Mouse (Mus musculus) cerebellum, adult 8-10 months (tissue): Measurements from ENCODE around the gene Kat7.

Experiments
- DNase-seq: peaks from one replicate; pipeline ENCODE4 v3.0.0; 2022

Kat7 gene

DNA sequence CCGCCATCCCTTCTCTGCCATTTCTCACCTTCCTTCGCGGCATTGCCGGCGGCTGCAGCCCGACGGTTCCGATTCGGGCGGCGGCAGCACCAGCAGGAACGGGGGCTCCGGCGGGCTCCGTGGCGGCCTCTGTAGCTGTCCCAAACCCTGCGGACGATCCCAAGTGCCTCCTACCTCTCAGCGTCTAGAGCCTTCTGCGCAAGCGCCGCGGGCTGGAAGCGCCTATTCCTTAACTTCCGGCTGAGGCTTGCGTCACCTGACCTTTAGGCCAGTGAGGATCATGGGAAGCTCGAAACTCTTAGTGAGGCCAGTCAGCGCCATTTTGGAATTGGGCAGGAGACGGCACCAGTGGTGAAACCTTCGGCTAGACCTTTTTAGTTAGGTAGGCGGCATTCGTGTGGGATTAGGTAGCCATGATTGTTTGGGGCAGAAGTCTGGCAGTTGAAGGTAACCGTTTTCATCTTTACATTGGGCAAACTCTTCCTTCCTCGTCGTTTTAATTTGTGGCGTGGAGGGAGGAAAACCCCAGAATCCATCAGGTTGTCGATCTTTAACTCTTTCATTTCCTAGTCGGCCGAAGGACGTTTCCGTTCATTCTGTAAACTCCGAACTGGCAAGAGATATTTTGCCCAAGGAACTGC lies at the start of gene Kat7:
Gene Kat7 (minus strand): TSS at position 240 of the 641 bp plus-strand sequence.
- DNase-seq, result peak; percentile 95

DNA sequence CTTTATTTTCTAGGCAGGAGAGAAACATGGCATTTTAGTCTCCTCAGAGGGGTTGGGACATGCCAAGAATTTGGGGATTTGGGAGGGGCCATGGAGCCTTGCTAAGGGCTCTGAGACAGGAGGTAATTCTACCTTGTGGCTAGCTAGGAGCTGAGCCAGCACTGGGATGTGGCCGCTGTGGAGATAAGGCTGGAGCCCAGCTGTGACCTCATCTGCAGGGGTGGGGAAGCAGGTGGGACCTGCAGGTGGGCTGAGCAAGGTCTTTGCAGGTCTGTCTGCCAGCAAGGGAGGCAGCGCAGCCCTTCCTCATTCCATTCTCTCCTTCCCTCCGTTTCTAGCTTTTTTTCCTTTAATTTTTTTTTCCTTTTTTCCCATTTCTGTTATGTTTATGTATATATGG lies 48.2 kb upstream of the Kat7 start:
- DNase-seq, result no peak

DNA sequence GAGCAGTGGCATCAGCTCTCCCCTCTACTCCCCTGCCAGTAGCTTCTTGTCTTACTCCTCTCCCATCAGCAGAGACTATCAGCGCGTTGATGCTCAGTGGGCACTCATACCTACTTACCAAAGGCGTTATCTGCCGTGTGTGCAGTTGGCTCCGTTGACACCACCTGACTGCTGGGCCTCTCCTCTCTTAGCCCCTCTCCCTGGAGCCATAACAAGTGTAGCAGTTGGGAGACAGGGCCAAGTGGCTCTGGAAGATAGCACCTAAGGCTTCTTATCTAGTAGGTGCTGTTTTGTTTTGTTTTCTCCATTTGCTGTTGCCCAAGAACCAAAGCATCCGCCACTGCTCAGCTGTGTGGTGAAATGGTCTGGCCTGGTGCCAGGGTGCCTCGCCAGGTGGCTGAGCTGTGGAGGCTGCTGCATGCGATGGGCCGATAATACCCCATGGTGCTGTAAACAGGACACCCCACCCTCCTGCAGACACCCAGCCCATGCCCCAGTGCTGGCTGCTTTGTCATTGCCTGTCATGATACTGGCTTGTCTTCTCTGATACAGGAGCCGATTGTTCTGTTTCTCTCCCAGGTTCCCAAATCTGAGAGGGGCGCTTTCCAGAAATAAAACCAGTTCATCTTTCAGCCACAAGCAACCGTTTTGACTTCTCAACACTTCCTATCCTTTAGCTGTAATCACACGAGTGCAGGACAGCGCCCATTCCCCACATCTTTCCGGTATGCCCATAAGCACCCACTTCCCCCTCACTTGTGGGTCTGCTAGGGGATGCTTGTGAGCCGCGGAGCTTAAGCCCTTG lies 46.6 kb upstream of the Kat7 start:
- no peak for DNase-seq

DNA sequence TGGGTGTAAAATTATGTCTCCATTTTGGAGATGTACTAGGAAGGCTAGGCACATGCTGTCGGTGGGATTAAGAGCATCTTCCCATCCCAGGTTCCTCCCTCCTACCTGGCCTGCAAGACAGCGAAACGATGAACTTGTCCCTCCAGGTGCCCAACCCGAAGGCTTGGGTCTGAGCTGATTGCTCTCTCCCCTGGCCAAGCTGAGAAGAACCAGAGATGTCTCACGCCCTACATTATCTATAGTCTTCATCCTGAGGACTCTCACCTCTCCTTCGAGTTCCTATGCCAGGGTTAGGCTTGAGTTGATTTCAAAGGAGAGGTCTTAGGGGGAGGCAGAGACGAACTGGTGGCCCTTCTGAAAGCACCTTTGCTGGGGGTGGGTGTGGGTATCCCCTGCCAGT lies 46.0 kb upstream of the Kat7 start:
- DNase-seq, result no peak

DNA sequence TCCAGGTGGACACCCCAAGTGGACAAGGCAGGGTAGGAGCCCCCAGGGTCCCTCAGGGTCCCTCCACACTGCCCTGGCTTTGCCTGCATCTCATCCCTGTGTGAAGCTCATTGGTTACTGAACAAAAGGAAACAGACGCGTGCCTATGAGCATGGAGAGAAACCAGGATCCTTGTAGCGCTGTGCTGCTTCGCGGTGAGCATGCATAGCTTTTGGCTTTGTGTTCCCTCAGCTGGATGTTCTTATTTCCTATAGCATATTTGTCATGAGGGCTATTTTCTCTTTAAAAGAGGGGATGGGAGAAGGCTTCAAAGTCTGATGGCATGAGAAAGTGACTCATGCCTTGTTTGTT lies 45.6 kb upstream of the Kat7 start:
- DNase-seq, result no peak

DNA sequence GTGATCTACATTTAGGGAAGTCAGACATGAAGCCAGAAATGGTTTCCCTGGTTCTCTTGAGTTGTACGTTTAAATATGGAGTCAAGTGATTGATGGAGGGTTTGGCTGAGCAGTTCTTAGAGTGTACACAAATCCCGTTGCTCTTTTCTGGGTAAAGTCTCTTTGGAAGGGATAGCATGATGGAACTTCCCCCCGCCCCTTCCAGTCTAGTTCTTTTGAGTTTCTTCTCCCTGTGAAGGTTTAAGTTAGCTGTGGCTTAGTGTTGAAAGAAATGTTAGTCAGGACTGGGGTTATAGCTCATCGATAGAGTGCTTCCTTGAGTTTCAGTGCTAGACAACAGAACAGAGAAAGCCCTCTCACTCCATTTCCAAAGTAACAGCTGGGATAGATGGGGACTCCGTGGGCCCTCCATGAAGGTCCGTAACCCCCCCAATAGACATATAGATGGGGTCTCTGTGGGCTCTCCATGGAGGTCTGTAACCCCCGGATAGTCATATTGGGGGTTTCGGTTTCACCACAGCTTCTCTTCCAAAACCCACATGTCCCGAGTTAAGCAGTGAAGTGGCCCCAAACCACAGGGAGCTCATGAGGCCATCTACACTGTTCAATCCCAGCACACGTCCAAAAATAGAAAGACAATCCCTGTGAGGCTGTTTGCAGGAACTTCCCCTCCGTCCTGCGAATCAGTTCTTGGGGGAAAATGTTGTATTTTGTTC lies 45.1 kb upstream of the Kat7 start:
- DNase-seq, result no peak

DNA sequence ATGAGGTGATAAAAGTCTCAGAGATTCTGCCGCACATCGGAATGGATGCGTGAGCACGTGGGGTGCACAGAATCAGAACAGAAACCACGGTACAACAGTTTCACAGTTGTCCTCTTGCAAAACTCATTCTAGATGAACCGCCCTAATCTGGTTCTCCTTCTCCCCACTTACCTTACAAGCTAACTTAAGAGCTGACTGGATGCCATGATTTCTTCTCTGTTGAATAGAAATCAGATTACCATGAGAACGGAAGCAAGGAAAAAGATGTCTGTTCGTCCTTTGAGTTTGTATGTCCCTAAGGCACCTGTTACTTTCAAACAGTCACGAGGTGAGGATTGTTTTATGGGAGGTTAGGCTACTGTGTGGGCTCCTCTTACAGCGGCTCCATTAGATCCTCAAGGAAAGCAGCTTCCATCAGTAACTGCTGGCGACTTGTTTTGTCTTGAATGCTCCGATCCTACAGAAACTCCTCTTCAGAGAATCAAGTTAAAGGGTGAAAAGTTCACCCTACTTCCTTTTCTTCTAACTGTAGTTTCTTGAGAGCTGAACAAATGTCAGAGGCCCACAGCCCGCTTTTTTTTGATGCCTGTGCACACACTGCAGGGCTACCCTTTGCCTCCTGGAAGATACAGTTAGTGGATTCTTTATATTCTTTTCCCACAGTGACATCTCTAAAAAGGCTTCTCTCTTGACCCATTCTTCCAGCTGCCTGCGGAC lies 44.3 kb upstream of the Kat7 start:
- no peak for DNase-seq

DNA sequence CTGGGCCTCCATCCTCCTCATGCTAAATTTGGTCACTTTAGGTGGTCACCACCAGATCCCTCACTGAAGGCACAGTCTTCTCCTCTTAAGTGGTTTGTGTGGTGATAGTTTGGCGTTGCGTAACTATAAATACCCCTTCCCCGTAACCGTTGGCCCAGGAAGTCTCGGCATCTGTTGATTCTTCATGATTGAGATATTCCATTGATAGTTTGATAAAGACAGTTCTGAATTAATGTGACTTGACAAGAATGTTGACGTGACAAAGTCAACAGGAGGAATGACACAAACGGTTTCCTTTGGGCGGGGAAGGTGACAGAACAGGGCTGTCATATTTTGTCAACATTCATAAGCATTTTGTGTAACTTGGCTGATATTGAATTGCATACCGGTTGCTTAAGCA lies 43.2 kb upstream of the Kat7 start:
- no peak for DNase-seq

DNA sequence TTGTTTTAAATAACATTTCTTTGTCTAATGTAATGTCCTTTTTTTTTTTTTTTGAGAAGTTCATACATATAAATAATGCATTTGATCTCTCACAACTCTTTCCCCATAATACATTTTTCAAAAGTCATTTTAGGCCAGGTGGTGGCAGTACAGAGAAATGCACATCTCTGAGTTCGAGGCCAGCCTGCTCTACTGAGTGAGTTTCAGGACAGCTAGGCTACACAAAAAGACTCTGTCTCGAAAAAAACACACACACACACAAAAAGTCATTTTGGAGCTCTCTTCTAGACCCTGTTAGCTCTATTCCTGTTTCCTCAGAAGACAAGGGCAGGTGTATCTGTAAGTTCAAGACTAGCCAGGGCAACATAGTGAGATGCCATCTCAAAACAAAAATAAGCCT lies 42.6 kb upstream of the Kat7 start:
- no peak for DNase-seq

DNA sequence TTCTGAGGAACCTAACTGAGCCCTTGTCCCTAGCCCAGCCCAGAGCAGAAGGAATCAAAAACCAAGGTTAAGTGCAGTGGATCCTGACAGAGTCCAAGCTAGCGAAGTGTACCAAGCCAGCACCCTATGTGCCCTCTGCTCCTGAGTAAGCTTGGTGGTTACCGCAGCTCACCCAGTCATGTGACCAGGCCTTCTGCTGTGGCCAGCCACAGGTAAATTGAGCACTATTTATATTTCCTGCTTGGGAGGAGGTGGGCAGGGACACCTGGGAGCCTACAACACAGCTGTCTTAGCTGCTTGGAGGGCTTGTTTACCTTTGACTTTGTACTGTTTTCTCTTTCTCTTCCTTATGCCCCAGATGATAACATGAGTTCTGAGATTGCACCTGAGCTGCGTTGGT lies 40.9 kb upstream of the Kat7 start:
- no peak for DNase-seq

DNA sequence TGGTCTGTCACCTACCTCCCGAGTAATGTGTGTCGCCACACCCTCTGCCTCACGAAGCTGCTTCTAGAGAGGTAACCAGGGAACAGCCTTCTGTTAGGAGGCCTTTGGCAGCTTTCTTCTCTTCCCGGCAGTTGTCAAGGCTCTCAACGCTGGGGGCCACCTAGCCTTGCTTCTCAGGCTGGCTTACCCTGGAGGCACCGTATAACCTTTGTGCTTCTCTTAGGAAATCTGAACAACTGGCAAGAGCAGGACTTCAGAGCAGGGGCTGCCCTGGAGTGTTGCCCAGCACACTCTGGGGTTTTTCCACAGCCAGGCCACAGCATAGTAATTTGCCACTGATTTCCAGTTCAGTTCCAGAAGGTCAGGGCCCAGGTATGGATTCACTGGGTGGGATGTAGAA lies 40.2 kb upstream of the Kat7 start:
- DNase-seq, result no peak

DNA sequence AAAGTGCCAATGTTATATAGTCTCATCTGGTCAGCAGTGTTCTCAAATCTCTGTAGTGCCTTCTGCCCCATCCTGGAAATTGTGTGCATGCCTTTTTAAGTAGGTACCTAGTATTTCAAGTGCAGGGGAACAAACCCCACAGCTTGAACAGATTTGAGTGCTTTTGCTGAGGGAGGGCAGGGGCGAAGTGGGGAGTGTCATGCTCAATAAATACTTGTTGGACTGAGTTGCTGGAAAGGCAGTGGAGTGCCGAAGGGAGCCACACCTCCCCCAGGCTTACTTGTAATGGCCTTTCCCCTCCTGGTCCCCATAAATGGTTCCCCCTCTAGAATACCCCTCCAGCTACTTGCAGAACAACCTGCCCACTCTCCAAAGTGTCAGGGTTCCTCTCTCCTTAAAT lies 34.1 kb upstream of the Kat7 start:
- no peak for DNase-seq

DNA sequence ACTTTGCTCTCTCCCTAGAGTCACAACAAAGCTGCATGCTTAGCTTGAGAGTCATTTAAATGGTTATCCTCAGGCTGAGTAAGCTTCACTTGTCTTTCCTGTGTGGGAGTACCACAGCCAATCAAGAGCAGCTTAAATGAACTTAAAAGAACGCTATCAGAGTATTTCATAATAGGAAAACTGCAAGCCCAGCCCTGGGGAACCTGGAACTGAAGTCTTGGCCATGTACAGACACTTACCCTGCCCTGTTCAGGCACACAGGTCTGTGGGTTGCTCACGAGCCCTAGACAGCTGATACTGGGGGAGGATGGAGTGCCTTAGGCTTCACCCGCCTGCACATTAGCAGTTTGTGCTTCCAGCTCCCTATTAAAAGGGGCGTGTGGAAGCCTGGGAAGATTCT lies 33.1 kb upstream of the Kat7 start:
- no peak for DNase-seq

DNA sequence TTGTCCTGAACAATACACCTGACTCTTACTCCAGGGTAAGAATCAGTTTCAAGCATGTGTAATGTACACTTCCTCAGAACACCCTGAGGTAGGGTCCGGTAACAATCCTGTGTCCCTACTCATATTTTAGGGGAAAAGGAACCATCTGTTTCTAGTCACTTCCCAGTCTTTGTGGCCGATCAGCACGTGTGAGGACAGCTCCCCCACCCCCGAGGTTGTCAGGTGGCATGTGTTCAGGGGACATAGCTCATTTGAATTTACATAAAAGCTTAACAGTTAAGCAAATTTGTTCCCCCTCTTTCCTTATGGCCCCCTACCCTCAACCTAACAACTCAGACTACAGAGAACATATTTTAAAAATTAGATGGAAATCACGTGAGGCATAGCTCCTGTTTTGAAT lies 30.6 kb upstream of the Kat7 start:
- no peak for DNase-seq

DNA sequence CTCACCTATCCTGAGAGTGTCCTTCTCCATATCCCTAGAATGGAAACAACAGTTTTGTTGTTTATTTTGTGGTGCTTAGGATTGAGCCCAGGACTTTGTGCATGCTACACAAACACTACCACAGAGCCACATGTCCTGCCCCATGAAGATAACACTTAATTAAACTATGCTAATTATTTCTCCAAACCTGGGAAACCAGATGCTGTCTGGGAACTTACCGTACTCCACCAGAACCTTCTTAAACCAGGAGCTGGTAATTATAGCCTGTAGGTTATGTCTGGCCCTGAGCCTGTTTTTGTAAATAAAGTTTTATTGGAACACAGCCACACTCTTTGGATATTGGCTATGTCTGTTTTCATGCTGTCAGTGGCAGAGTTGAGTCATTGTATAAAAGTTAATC lies 30.2 kb upstream of the Kat7 start:
- no peak for DNase-seq

DNA sequence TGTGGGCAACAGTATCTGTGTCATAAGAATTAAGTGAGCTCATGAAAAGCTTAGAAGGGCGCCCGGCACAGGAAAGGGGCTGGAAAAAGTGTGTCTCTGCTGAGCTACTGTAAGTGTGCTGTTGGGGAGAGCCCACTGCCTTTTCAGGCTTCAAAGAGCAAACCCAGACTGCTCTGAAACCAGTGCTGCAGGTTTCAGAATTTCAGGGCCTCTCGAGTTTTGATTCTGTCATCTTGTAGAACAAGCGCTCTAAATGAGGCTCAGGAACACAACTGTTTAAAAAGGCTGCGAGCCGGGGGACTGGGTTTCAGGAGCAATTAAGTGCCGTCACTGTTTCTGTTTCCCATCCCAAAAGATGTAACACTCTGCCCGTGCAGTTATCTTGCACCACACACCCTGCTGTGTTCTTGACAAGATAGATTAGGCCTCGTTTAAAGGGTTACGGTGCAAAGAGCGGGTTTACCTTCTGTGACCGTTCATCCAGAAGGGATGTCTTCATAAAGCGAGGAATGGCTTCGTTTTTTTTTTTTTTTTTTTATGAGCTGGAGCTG lies 29.5 kb upstream of the Kat7 start:
- no peak for DNase-seq

DNA sequence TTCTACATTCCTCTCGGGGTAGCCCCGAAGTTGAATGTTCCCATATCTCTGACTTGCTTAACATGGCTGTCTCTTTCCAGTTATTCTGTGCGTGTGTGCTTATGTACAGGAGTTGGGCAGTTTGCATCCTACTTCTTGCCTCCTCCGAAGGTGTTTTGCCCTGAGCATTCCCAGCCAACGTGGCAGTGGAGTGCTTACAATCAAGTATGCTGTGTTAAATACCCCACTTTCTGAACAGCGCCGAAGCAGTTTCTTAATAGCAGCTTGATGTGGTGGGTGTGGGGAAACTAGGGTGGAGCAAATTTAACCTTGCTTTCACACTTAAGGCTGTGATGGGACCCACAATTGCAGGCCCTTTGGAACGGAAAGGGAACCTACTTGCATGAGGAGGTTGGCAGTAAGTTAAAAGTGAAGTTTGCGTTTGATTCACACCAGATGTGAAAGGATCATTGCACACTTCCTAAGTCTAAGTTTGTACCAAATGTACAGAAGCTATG lies 27.8 kb upstream of the Kat7 start:
- DNase-seq, result no peak

DNA sequence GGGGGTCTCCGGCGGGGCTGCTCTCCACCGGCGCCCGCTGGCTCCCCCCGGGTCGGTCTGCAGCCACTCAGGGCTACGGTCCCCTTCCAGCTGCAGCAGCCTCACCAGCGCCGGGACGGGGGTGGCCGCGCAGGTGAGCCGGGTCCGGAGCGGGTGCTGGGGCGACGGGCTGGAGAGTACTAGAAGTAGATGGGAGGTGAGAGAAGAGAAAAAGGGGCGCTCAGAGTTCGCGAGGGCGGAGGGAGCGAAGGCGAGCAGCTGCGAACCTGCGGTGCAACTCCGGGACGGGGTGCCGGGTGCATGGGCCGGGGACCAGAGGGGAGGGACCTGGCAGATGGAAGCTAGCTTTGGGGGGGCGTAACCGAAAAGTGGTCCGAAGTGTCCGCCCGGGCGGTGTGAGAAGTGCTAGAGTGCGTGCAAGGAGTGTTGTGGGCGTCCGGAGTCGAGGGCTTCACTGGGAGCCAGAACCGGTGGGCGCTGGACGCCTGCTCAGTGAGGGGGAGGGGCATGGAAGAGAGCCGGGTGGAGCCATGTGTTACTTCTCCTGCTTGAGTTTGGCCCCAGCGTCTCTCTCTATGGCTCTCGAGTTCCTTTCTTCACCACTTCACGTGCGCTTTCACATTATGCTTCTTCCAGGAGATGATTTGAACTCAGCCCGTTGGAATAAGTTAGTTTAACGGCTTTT lies 27.2 kb upstream of the Kat7 start:
- DNase-seq, result no peak

DNA sequence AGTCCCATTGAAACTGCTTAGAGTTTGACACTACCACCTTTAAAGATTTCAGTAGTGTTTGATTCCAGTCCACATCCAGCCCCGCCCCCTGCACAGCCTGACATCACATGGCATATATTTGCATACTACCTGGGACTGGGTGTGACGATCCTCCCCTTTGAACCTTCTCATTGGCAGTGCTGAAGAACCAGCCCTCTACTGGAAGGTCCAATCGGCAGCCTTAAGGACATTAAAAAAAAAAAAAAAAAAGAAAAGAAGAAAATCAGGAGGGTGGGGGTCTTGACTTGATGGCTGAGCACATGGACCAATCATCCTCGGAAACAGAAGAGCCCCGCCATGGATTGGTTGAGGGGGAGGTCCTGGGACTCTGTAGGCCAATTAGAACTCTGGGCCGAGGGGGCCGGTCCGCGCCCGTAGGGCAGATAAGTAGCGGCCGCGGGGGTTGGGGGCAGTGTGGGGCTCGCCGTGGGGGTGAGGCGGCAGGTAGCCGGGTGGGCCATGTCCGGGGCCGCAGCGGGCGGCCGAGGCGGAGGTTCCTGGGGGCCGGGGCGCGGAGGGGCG lies 26.6 kb upstream of the Kat7 start, which contains the start of gene Fam117a:
Gene Fam117a (plus strand): TSS at position 451 of the 561 bp plus-strand sequence.
- DNase-seq, result peak; percentile 13

DNA sequence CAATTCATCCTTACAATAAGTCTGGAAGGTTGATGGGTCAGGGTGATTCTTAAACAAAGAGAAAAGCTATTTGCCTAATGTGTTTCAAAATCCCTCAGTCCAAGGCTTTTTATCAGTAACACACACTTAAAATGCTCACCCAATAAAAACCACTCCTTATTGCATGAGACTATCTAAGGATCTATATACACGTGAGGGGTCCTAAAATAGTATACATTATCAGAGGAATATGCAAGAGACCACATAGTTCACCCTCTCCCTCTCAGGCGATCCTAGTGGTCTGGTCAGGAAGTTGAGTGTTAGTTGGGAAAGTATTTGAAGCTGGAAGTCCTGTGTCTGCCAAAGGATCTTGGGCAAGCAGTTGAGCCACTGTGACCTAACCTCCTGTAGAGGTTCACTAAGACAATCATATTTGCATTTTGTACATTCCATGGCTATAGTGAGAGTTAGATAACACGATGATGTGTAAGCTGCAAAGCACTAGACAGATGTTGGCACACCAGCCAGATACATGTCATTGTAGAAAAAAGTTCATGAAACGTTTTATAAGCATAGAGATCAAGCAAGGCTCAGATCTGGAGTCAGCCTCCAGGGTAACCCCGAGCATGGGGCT lies 24.5 kb upstream of the Kat7 start:
- DNase-seq, result no peak

DNA sequence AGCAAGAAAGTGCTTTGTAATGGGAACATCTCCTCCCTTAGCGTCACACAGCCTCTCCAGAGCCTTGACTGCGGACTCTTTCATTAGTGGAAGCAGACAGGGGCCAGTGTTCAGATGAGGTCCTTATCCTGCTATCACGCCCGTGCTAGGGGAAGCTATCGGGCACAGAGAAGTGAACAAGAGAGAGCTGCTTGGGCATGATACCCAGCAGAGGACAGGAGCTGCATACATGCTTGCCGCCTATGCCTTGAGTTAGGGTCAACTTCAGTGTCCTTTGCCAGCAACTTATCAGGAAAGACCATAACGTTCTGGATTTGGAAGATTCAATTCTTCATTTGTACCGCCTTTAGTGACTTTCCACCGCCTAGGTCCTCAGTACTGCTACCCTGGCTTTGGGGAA lies 23.8 kb upstream of the Kat7 start:
- no peak for DNase-seq

DNA sequence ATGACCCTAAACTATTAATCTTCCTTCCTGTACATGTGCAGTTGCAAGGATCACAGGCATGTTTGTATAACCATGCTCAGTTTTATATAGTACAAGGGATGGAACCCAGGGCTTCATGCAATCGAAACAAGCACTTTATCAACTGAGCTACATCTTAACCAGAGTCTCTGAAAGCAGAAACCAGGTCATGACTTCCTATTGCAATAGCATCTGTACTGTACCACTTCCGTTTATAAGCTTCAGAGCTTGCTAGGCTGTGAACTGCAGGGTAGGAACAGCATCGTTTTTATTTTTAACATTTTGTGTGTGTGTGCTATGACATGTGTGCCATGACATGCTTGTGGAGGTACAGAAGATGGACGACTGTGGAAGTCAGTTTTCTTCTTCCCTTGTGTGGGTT lies 23.2 kb upstream of the Kat7 start:
- no peak for DNase-seq
